Mouse (Mus musculus) G1E (cell line): Measurements from ENCODE around the gene Chka. TPM values are rescaled to one million over a fixed set of nuclear protein-coding genes. Genes with fewer than 3 reads are reported as not detected.

Experiments used
- ATAC-seq: 2 replicates; pipeline ENCODE4 v1.8.0; 2016; ENCODE audit warnings: mild to moderate bottlenecking; ENCODE audit not compliant: insufficient number of reproducible peaks, poor library complexity, low FRiP score, severe bottlenecking; ENCODE audit errors: extremely low read depth
- DNase-seq: peaks from one replicate; pipeline ENCODE4 v3.0.0; 2012; ENCODE audit warnings: low spot score
- H3K27me3 ChIP-seq: 2 replicates; pipeline ENCODE4 v1.6.1; 2012; ENCODE audit warnings: mild to moderate bottlenecking, low read length, inconsistent platforms; ENCODE audit not compliant: insufficient read depth
- H3K36me3 ChIP-seq: replicated peaks from 2 replicates; pipeline ENCODE3; 2012; ENCODE audit warnings: mild to moderate bottlenecking, inconsistent platforms
- H3K4me1 ChIP-seq: 2 replicates; pipeline ENCODE4 v1.6.1; 2012; ENCODE audit warnings: low read depth, low read length, inconsistent platforms, mixed read lengths; ENCODE audit not compliant: insufficient read depth
- H3K4me3 ChIP-seq: 2 replicates; pipeline ENCODE4 v1.5.1; 2012; ENCODE audit warnings: low read depth, mild to moderate bottlenecking, inconsistent platforms, low read length, moderate library complexity, mixed read lengths
- H3K9me3 ChIP-seq: replicated peaks from 2 replicates; pipeline ENCODE4 v1.6.1; 2012; ENCODE audit warnings: inconsistent platforms
- CTCF ChIP-seq: IDR thresholded peaks from 2 replicates; pipeline ENCODE4 v1.5.1; 2012; ENCODE audit warnings: low read depth, low read length, inconsistent platforms, mixed read lengths
- GATA1 ChIP-seq: IDR thresholded peaks from 2 replicates; pipeline ENCODE4 v1.6.1; 2012; ENCODE audit warnings: borderline replicate concordance, low read length, inconsistent platforms, mixed read lengths
- GATA2 ChIP-seq: IDR thresholded peaks from 2 replicates; pipeline ENCODE4 v1.6.1; 2012; ENCODE audit warnings: low read depth, low read length, inconsistent platforms, borderline replicate concordance
- POLR2AphosphoS5 ChIP-seq: IDR thresholded peaks from 2 replicates; pipeline ENCODE4 v1.6.1; 2012; ENCODE audit warnings: low read depth, low read length, inconsistent platforms; ENCODE audit not compliant: insufficient replicate concordance
- TAL1 ChIP-seq: conservative IDR thresholded peaks from 2 replicates; pipeline ENCODE4 v1.6.1; 2012; ENCODE audit warnings: low read depth, low read length, inconsistent platforms, mixed read lengths
- polyA plus RNA-seq: library from polyadenylated mRNA; stranded (reverse); fragments of >175 nt; gene quantifications from 2 replicates; pipeline ENCODE4 v1.2.3, GENCODE M21; 2012
- total RNA-seq, 2 experiments: library from RNA; stranded (forward) in 1 of 2; stranded (reverse) in 1 of 2; fragments of 200-1000 nt in 1 of 2; fragments of >200 nt in 1 of 2; fragmentation: Nextera tagmentation in 1 of 2; gene quantifications; 2 replicates each; pipeline ENCODE4 v1.2.3; 2014 to 2017

Chka gene
- total and polyA plus RNA-seq, 3 experiments: 7.4 to 31.7 (median 26.7) TPM

GRCm38 (mm10) chr19:3819899-3820444 lies 31.6 kb upstream of the Chka start:
- H3K27me3 ChIP-seq: no peaks in the 10 kb centered on the region
- H3K4me1 ChIP-seq: no peaks in the 10 kb centered on the region; the same call in 1 of the 2 replicates
- DNase-seq (no peak), ATAC-seq (no peak)
- H3K36me3 ChIP-seq: peaks cover 25% of the 10 kb centered on the region
- no peak overlapping the region for H3K4me3 ChIP-seq
- H3K9me3 ChIP-seq: peaks cover 2% of the 10 kb centered on the region; the same call in 1 of the 2 replicates
- no peak for TF ChIP-seq GATA1
- no peak for TF ChIP-seq TAL1
- TF ChIP-seq CTCF: no peak
- no peak for TF ChIP-seq POLR2AphosphoS5
- no peak for TF ChIP-seq GATA2

- no peaks in the 10 kb centered on the region; the same call in 1 of the 2 replicates for H3K4me1 ChIP-seq
- H3K36me3 ChIP-seq: no peaks in the 10 kb centered on the region
- H3K9me3 ChIP-seq: peaks cover 2% of the 10 kb centered on the region; the same call in 1 of the 2 replicates
- H3K27me3 ChIP-seq: no peaks in the 10 kb centered on the region
- DNase-seq (no peak), ATAC-seq (no peak)
- no peak overlapping the region for H3K4me3 ChIP-seq
- TF ChIP-seq GATA2: no peak
- TF ChIP-seq GATA1: no peak
- TF ChIP-seq TAL1: no peak
- no peak for TF ChIP-seq CTCF
- no peak for TF ChIP-seq POLR2AphosphoS5
These were observed 26.5 kb upstream of the Chka start for GRCm38 (mm10) chr19:3825044-3825443.

GRCm38 (mm10) chr19:3829863-3830262 lies 21.7 kb upstream of the Chka start:
- H3K36me3 ChIP-seq: no peaks in the 10 kb centered on the region
- H3K9me3 ChIP-seq: no peaks in the 10 kb centered on the region
- H3K27me3 ChIP-seq: peaks cover 7% of the 10 kb centered on the region; the same call in 1 of the 2 replicates
- ATAC-seq: no peak
- TF ChIP-seq TAL1: no peak
- no peak for TF ChIP-seq POLR2AphosphoS5
- no peak for TF ChIP-seq GATA1
- TF ChIP-seq GATA2: no peak
- no peak for TF ChIP-seq CTCF
- peaks cover 5% of the 10 kb centered on the region for H3K4me1 ChIP-seq
- no peak overlapping the region for H3K4me3 ChIP-seq
- DNase-seq: no peak

- Histone ChIP-seq H3K4me1 (peaks cover 10% of the 10 kb centered on the region), H3K4me3 (no peak overlapping the region), H3K36me3 (no peaks in the 10 kb centered on the region), H3K27me3 (peaks cover 11% of the 10 kb centered on the region; the same call in 1 of the 2 replicates), H3K9me3 (no peaks in the 10 kb centered on the region)
- ATAC-seq (no peak), DNase-seq (no peak)
- TF ChIP-seq CTCF (no peak), TAL1 (no peak), POLR2AphosphoS5 (no peak), GATA2 (no peak), GATA1 (no peak)
These were observed 19.9 kb upstream of the Chka start for GRCm38 (mm10) chr19:3831716-3832115.

GRCm38 (mm10) chr19:3832851-3833353 lies 18.7 kb upstream of the Chka start:
- Histone ChIP-seq H3K4me3 (no peak overlapping the region), H3K36me3 (no peaks in the 10 kb centered on the region), H3K27me3 (peaks cover 11% of the 10 kb centered on the region; the same call in 1 of the 2 replicates), H3K4me1 (peaks cover 14% of the 10 kb centered on the region), H3K9me3 (no peaks in the 10 kb centered on the region)
- ATAC-seq (no peak), DNase-seq (peak; percentile 12)
- TF ChIP-seq GATA1 (no peak), TAL1 (no peak), GATA2 (no peak), POLR2AphosphoS5 (no peak), CTCF (no peak)

GRCm38 (mm10) chr19:3834301-3834700 lies 17.3 kb upstream of the Chka start:
- H3K27me3 ChIP-seq: peaks cover 11% of the 10 kb centered on the region; the same call in 1 of the 2 replicates
- H3K9me3 ChIP-seq: no peaks in the 10 kb centered on the region
- ATAC-seq: no peak
- H3K4me3 ChIP-seq: no peak overlapping the region
- TF ChIP-seq GATA1 (no peak), GATA2 (no peak), POLR2AphosphoS5 (no peak), TAL1 (no peak), CTCF (no peak)
- H3K36me3 ChIP-seq: no peaks in the 10 kb centered on the region
- no peak for DNase-seq
- peaks cover 14% of the 10 kb centered on the region for H3K4me1 ChIP-seq

- TF ChIP-seq CTCF (no peak), TAL1 (no peak), GATA2 (no peak), GATA1 (no peak), POLR2AphosphoS5 (no peak)
- Histone ChIP-seq H3K27me3 (peaks cover 18% of the 10 kb centered on the region), H3K9me3 (no peaks in the 10 kb centered on the region), H3K4me1 (peaks cover 14% of the 10 kb centered on the region), H3K36me3 (no peaks in the 10 kb centered on the region), H3K4me3 (no peak overlapping the region)
- no peak for DNase-seq
- no peak for ATAC-seq
These were observed 14.8 kb upstream of the Chka start for GRCm38 (mm10) chr19:3836791-3837190.
